Mouse (Mus musculus): ENCODE results near the gene 4930435E12Rik. TPM values are rescaled to one million over a fixed set of nuclear protein-coding genes. Genes with fewer than 3 reads are reported as not detected.

4930435E12Rik gene
- total and polyA plus RNA-seq, 2 experiments from 2014 or later = not detected

DNA sequence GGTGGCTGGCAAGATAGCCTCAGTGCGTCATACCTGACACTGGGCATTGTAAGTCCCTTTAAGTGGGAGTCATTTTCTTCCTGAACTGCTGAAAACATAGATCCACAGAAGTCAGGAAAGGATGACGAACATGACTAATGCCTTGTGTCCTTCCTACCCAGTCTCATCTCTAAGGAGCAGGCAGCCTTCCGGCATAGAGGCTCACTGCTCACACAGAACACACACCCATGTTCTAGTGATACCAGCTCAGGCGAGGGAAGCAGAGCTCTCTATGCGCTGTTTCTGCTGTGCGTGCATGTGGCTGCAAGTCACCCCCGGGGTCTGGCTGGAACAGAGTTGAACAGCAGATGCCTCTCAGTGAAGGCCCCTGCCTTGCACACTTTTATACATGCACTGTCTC is 43.2 kb downstream of the 4930435E12Rik start:
- WGBS = 70% methylated on average over 7 of the region's 7 CpGs
- Histone ChIP-seq H3K27ac (no peak overlapping the region), H3K4me2 (ENCODE audit: low read depth, low read length) (no peak overlapping the region), H3K9me3 (ENCODE audit: low read length) (no peaks in the 10 kb centered on the region), H3K36me3 (ENCODE audit: insufficient read depth, low read length) (no peaks in the 10 kb centered on the region), H3K4me3 (ENCODE audit: low read length) (no peak overlapping the region), H3K9ac (replicated peaks; ENCODE audit: low read length) (no peak overlapping the region), H3K4me1 (ENCODE audit: insufficient read depth, low read length) (no peaks in the 10 kb centered on the region), H3K27me3 (ENCODE audit: insufficient read depth, low read length) (no peaks in the 10 kb centered on the region)
- no peak for TF ChIP-seq CTCF (IDR thresholded peaks at IDR 0.05; ENCODE audit: low read depth)
- ATAC-seq (no peak), DNase-seq (ENCODE audit: low spot score) (no peak)

- Histone ChIP-seq H3K4me3 (ENCODE audit: low read length) (no peak overlapping the region), H3K9me3 (ENCODE audit: low read length) (no peaks in the 10 kb centered on the region), H3K27me3 (ENCODE audit: insufficient read depth, low read length) (no peaks in the 10 kb centered on the region), H3K4me1 (ENCODE audit: insufficient read depth, low read length) (no peaks in the 10 kb centered on the region), H3K9ac (replicated peaks; ENCODE audit: low read length) (no peak overlapping the region), H3K36me3 (ENCODE audit: insufficient read depth, low read length) (no peaks in the 10 kb centered on the region), H3K27ac (no peak overlapping the region), H3K4me2 (ENCODE audit: low read depth, low read length) (no peak overlapping the region)
- DNase-seq (ENCODE audit: low spot score) (no peak), ATAC-seq (no peak)
- TF ChIP-seq CTCF (IDR thresholded peaks at IDR 0.05; ENCODE audit: low read depth) = no peak
- 44% methylated on average over 2 of the region's 2 CpGs for WGBS
Measured at GRCm38 (mm10) chr16:38782524-38783067, 46.0 kb downstream of the 4930435E12Rik start.

DNA sequence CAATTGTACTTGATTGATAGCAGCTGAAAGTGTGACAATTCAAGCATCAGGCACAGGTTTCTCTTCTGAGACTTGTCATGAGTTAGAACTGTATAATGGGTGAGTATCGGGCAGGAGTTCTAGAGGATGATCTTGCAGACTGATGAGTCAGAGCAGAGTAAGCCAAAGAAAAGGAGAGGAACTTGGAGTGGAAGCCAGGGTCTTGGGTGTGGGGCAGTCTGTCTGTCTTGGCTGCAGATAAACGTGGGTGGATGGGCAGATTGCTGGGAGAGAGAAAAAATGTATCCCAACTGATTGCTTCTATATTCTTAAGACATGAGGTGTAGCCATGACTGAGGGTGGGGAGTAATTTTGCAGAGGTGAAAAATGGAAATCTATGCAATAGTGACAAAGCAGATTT is 46.6 kb downstream of the 4930435E12Rik start:
- no peak overlapping the region for H3K9ac ChIP-seq (replicated peaks; ENCODE audit: low read length)
- no peak overlapping the region for H3K4me3 ChIP-seq (ENCODE audit: low read length)
- no peak overlapping the region for H3K27ac ChIP-seq
- TF ChIP-seq CTCF (IDR thresholded peaks at IDR 0.05; ENCODE audit: low read depth) = no peak
- no peaks in the 10 kb centered on the region for H3K27me3 ChIP-seq (ENCODE audit: insufficient read depth, low read length)
- H3K4me1 ChIP-seq (ENCODE audit: insufficient read depth, low read length) = no peaks in the 10 kb centered on the region
- 73% methylated on average over 2 of the region's 2 CpGs for WGBS
- DNase-seq (ENCODE audit: low spot score) (no peak), ATAC-seq (no peak)
- no peaks in the 10 kb centered on the region for H3K36me3 ChIP-seq (ENCODE audit: insufficient read depth, low read length)
- no peak overlapping the region for H3K4me2 ChIP-seq (ENCODE audit: low read depth, low read length)
- no peaks in the 10 kb centered on the region for H3K9me3 ChIP-seq (ENCODE audit: low read length)

DNA sequence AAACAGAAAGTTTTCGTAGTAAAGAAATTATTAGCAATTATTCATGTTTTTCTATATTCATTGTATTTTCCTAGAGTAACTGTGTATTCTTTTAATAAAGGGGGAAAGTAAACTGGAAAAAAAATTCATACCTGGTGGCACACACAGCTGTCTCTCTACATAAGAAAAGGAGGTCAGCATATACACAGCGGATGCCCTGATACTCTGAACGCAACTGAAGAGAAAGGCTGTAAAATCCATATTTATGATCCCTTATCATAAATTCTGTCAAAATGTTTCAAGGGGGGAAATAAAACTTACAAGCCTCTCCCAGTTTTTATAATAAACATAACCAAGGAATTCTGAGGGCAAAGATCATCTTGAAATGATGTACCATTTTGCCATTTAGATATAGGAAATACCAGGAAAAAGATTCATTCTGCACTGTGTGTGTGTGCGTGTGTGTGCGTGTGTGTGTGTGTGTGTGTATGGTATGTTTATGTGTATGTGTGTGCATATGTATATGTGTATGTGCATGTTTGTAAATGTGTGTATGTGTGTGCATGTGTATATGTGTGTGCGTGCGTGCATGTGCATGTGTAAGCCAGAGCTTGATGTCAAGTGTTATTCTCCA is 47.5 kb downstream of the 4930435E12Rik start:
- TF ChIP-seq CTCF (IDR thresholded peaks at IDR 0.05; ENCODE audit: low read depth) = no peak
- ATAC-seq (no peak), DNase-seq (ENCODE audit: low spot score) (no peak)
- Histone ChIP-seq H3K27ac (no peak overlapping the region), H3K36me3 (ENCODE audit: insufficient read depth, low read length) (no peaks in the 10 kb centered on the region), H3K27me3 (ENCODE audit: insufficient read depth, low read length) (no peaks in the 10 kb centered on the region), H3K4me2 (ENCODE audit: low read depth, low read length) (no peak overlapping the region), H3K9me3 (ENCODE audit: low read length) (no peaks in the 10 kb centered on the region), H3K9ac (replicated peaks; ENCODE audit: low read length) (no peak overlapping the region), H3K4me1 (ENCODE audit: insufficient read depth, low read length) (no peaks in the 10 kb centered on the region), H3K4me3 (ENCODE audit: low read length) (no peak overlapping the region)
- WGBS = 95% methylated on average over 7 of the region's 7 CpGs

DNA sequence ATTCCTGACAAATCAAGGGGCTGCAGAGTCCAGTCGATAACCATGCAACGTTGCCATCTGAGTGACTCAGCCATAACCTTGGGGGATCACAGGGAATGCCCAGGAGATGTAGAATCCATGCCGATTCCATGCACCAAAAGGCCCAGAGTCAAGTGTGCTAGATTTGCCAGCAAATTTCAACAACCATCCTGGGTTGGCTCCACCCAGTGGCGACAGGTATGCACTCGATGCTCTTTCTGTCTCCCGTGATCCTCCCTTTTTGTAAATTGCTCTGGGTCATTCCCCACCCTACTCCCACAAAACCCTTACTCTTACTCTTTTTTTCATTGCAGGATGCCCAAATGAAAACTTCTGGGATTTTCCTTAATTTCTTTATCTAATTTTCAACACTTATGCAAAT is 52.2 kb downstream of the 4930435E12Rik start:
- ATAC-seq = no peak
- Histone ChIP-seq H3K9me3 (ENCODE audit: low read length) (no peaks in the 10 kb centered on the region), H3K9ac (replicated peaks; ENCODE audit: low read length) (no peak overlapping the region), H3K4me1 (ENCODE audit: insufficient read depth, low read length) (no peaks in the 10 kb centered on the region; the same call in 1 of the 2 replicates), H3K36me3 (ENCODE audit: insufficient read depth, low read length) (no peaks in the 10 kb centered on the region), H3K4me3 (ENCODE audit: low read length) (no peak overlapping the region), H3K27ac (no peak overlapping the region), H3K27me3 (ENCODE audit: insufficient read depth, low read length) (no peaks in the 10 kb centered on the region), H3K4me2 (ENCODE audit: low read depth, low read length) (no peak overlapping the region)
- no peak for TF ChIP-seq CTCF (IDR thresholded peaks at IDR 0.05; ENCODE audit: low read depth)
- WGBS = 60% methylated on average over 6 of the region's 6 CpGs
- DNase-seq (ENCODE audit: low spot score) = no peak

- TF ChIP-seq CTCF (IDR thresholded peaks at IDR 0.05; ENCODE audit: low read depth) = no peak
- Histone ChIP-seq H3K27me3 (ENCODE audit: insufficient read depth, low read length) (no peaks in the 10 kb centered on the region), H3K9me3 (ENCODE audit: low read length) (no peaks in the 10 kb centered on the region), H3K27ac (no peak overlapping the region), H3K4me2 (ENCODE audit: low read depth, low read length) (no peak overlapping the region), H3K4me1 (ENCODE audit: insufficient read depth, low read length) (no peaks in the 10 kb centered on the region; the same call in 1 of the 2 replicates), H3K36me3 (ENCODE audit: insufficient read depth, low read length) (no peaks in the 10 kb centered on the region), H3K9ac (replicated peaks; ENCODE audit: low read length) (no peak overlapping the region), H3K4me3 (ENCODE audit: low read length) (no peak overlapping the region)
- no peak for ATAC-seq
- whole genome bisulfite sequencing = 57% methylated on average over 7 of the region's 7 CpGs
- DNase-seq (ENCODE audit: low spot score) = no peak
Measured at GRCm38 (mm10) chr16:38774964-38775746, 53.4 kb downstream of the 4930435E12Rik start.
